Mouse (Mus musculus) layer of hippocampus, adult 18-20 months (tissue): ENCODE measurements around the gene Aaas. TPM values are rescaled to one million over a fixed set of nuclear protein-coding genes. Genes with fewer than 3 reads are reported as not detected.
"Not testable (repeated sequence)": the region's sequence is repeated elsewhere in the genome, so short reads cannot be mapped to it uniquely, and the experiment has no call there.

Experiments
- DNase-seq, 2 experiments: peaks; one replicate each; pipeline ENCODE4 v3.0.0; 2022; ENCODE audit warnings: low spot score in 2 of 2
- total RNA-seq, 2 experiments: library from RNA; stranded (reverse); gene quantifications; 2 replicates each; pipeline ENCODE4 v1.2.3; 2021

The Aaas gene
- total RNA-seq, 2 experiments from 2014 or later: 19.2 to 23.6 TPM

DNA sequence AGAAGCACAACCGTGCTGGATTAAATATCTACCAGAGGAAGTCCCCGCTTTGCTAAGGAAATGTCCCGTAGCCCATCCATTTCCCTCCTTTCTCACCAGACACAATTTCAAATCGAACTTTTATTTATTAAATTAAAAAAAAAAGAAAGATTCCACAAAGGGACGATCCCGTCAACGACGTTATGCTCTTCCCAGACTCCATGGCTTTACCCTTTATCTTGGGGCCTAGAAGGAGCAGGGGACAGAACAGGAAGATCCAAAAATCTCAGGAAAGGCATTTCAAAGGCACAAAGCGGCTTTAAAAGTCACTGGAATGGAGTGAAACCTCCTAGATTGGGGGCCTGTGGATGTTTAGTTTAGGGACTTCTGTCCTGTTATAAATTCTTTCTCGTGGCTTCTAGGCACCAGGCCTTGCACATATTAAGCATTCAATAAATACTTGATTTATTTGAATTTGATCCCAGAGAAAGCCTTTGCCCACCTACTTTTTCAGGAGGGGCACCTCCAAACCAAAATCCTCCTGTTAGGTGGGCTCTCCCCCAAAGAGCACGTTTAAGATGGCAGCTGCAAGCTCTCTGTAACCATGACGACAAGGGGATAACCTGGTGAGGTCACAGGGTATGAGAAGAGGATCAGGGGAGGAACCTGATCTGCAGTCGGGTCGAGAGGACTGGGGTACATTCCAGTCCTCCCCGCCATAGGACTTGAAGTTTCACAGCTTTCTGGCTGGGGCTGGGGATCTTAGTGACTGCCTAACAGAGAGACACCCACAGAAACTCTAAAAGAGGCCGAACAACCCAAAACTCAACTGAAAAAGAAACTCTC lies 6.1 kb upstream of the Aaas start:
- no peak for DNase-seq

DNA sequence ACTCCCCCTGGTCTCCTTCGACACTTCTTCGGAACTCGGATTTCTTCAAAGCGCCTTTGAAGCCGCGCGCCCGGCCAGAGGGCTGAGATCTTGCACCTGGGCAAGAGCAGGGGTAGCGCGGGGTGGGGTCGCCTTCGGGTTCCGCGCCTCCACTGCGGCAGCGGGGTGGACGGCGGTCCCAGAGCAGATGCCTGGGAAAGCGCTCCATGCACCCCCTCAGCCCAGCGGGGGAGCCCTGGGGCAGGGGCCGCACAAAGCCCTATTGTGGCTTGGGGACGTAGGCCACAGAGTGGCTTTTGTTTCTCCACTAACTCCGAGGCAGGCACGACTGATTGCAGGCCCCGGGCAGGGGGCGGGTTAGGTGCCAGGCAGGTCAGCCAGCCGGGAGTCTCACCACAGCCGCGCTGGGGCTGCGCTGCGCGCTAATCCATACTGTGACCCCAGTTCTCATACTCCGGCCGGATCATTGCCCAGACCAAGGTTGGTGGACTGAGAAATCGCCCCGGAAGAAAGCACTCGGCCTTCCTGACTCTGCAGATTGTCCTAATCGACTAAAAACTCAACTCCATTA lies 5.4 kb upstream of the Aaas start:
- DNase-seq: peak; percentile 37 to 60

DNA sequence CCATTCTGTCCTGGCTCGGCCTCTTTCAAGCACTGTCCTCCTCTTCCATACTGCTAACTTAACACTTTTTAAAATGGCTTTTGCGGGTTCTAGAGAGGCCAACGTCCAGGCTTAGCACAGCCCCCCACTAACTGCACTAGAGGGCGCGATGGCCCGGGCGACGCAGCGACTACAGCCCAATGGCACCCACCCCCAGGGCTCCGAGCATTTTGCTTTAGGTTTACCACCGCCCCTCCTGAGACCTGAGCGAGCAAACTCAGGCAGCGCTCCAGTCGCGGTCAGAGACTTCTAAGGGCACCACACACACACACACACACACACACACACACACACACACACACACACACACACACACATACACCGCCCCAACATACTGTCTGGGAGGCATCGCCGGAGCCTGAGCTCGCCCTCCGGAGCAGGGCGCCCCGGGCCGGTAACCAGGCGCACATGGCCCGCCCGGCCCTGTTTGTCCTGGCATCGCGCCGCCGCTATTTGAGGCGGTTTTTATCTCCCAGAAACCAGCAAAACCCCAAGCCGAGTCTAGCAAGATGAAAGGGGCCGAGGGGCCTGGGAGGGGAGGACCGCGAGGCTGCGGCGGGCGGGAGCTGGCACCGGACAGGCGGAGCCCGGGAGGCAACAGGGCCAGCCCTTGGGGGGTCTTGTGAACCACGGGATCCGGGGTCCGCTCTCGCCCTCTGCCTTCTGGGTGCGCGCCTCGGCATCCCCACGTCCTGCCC lies 4.7 kb upstream of the Aaas start:
- DNase-seq: peak in 1 of 2 experiments; percentile 42

DNA sequence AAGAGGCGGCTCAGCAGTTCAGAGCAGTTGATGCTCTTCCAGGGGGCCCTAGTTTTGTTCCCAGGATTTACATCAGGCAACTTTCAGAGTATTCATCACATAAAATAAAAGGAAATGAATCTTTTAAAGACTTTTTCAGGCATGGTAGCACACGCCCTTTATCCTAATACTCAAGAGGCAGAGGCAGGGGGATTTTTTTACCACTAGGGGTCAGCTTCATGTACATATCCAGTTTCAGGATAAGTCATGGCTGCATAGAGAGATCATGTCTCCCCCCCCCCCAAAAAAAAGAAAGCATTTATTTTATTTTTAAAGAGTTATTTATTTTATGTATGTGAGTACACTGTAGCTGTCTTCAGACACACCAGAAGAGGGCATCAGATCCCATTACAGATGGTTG lies 3.4 kb upstream of the Aaas start:
- DNase-seq: no peak

DNA sequence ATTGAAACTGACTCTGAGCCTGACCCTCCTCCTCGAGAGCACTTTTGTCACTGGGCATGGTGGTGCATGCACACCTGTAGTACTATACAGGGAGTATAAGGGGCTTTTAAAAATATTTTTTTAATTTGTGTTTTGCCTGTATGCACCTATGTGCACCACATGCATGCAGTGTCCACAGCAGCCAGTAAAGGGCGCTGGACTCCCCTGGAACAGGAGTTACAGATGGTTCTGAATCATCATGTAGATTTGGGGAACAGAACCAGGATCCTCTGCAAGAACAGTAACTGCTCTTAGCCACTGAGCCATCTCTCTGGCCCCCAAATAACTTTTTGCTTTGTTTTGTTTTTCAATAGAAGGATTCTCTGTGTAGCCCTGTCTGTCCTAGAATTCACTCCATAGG lies 1.6 kb upstream of the Aaas start:
- no peak for DNase-seq

DNA sequence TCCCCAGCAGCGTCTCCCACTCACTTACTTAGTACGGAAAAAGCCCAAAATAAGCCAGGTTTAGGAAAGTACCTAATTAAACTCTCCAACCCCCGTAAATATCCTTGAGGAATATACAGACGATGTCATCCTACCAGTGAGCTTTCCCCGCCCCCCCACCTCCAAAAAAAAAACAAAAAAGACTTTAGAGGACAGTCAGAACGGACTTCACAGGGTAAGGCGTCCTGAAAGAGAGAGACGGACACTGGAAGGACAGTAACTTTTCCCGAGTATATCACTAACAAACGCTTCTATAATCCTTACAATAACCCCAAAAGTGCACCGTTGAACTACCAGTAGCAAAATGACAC lies 346 bp upstream of the Aaas start:
- DNase-seq: no peak

DNA sequence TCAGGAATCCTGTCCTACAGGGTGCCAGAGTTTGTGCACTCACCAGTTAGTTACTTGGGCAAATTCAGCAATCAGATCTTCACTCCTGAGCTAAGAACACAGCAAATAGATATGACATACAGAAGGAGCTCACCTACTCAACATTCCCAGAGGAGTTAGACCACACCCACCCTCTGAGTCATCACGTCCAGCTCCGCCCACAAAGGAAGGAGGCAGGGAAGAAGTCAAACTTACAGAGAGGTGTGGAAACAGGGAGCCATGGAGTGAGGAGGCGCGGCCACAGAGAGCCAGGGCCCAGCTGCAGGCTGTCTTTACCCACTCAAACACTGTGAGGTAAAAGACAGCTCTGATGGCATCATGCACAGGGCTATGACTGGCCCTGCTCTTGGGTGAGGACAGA lies 4.1 kb downstream of the Aaas start:
- no peak for DNase-seq

DNA sequence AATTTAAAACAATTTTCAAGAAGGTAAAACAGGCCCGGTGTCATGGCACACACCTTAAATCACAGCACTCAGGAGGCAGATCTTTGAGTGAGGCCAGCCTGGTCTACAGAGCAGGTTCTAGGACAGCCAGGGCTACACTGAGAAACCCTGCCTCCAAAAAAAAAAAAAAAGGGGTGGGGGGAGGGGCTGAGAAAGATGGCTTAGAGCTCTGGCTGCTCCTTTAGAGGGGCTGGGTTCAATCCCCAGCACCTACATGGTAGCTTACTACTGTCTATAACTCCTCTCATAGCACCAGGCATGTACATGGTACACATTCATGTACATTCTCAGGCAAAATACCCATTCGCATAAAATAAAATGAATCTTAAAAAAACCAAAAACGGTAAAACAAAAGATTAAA lies 6.1 kb downstream of the Aaas start:
- no peak for DNase-seq

DNA sequence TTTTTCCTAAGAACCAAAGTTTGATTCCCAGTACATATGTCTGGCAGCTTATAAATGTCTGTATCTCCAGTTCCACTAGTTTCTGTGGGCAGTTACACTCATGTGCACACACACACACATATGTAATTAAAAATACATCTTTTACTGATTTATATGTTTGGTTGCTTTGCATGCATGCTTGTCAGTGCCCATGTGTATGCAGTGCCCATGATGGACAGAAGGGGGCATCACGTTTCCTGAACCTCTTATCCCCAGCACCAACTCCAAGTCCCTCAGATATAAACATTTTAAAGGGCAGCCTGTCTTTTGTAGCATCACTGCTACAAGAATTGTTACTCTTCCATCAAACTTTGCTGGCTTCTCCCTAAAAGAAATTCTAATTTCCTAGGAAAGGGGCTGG lies 9.0 kb downstream of the Aaas start:
- peak in 1 of 2 experiments; percentile 58 for DNase-seq

DNA sequence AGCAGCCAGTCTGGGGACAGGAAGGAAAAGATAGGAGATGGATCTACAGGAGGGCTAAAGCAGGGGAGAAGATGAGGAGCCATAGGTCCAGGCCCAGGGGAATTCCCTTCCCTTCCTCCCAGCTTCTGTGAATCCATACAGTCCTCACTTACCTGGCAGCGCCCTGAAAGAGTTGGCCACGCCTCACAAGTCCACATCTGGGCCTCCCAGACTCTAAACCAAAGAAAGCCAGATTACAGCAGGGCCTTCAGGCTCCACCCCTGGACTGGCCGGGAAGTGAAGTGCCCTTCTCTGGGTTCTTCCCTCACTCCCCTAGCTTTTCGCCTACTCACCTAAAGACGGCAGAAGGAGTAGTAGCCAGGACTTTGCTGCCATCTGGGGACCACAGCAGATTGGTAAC lies 11.0 kb downstream of the Aaas start:
- DNase-seq: no peak

DNA sequence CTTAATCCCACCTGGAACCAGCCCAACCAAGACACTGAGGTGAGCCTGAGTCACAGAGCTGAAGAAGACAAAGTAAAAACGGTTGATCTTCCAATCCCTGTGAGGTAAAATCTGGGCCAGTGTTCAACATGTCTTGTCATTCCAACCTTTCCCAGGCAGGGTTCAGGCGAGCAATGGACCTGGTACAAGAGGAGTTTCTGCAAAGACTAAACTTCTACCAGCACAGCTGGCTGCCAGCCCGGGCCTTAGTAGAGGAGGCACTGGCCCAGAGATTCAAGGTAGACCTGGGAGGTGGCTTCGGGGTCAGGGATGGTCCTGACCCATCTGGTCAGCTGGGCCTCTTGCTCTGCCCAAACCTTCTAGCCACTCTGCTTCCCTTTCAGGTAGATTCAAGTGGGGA lies 13.6 kb downstream of the Aaas start:
- DNase-seq: no peak

DNA sequence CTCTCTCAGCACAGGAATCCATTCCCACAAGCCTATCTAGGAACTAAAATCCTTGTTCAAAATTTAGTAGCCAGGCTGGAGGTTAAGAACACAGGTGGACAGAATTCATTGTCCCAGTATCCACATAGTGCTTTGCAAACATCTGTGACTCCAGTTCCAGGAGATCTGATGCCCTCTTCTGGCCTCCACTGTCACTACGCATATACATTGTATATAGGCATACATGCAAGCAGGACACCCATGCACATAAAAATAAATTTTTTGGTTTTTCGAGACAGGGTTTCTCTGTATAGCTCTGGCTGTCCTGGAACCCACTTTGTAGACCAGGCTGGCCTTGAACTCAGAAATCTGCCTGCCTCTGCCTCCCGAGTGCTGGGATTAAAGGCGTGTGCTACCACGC lies 14.6 kb downstream of the Aaas start:
- DNase-seq: not testable (repeated sequence)

DNA sequence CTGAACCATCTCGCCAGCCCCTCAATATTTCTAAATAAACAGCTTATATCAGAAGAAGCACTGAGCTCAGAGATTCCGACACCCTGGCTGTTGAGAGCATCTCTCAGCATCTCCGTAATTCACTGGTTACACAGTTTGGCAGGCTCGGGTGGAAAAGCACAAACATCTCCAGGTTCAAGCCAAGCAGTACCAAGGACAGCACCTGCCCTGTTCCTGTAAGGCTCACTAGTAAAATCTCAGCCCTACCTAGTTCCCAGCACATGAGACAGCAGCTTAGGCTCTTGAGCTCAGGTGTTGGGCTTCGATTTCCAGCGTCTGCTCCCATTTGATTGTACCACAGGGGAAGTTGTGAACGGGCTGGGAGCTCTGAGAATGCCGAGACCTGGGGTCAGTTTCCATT lies 15.3 kb downstream of the Aaas start:
- no peak for DNase-seq

DNA sequence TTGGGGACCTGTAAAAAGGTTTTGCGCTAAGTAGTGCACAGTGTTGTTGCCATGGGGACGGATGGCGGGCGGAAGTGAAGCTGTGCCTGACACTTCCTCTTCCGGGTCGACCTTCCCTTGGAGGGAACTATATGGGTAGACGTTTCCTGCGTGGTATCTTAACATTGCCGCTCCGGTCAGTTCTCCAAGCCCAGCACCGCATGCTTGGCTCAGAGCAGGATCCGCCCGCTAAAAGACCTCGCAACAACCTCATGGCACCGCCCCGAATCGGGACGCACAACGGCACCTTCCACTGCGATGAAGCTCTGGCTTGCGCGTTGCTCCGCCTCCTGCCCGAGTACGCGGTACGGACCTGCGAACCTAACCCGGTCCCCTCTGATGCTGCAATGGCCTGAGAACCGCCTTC lies 19.0 kb downstream of the Aaas start, which contains the start of gene Myg1:
Gene Myg1, plus strand, starts transcription at position 100 of the 406 bp plus-strand sequence.
- DNase-seq: peak; percentile 77 to 90

DNA sequence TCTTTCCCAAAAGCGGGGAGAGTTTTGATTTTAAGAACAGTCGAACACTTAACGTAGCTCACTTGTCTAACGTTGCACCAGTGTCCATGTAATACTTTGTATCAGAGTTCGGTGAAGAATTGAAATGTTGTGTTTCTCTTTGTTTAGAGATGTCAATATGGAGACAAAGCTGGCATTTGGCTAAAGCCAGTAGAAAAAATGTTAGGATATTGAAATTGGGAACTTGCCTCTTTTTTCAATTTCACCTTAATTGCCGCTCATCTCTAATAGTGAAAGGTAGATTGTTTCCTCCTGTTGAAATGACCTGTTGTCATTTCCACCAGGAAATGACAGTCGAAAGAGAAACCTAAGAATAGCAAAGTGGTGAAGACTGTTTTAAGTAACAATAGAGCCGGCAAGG lies 23.7 kb downstream of the Aaas start:
- DNase-seq: no peak

DNA sequence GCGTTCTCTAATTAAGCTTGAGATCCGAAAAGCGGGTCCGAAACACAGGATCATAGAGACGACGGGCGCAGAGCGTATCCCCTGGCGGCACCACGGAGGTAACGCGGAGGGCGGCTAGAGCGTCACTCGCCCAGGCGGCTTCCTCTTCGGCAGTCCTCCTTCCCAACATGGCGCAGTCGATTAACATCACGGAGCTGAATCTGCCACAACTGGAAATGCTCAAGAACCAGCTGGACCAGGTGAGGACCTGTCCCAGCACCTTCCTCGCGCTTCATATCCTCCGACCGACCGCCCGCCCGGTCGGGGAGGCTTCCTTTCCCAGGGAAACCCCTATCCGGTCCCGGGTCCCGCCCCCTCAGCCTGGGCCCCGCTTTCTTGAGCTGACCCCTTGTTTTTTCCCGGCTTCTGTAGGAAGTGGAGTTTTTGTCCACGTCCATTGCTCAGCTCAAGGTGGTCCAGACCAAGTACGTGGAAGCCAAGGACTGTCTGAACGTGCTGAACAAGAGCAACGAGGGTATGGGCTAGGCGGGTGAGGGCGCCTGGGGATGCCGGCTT lies 24.5 kb downstream of the Aaas start, which contains the start of gene Pfdn5:
Gene Pfdn5, plus strand, starts transcription at position 95 of the 555 bp plus-strand sequence.
- peak; percentile 81 to 93 for DNase-seq

DNA sequence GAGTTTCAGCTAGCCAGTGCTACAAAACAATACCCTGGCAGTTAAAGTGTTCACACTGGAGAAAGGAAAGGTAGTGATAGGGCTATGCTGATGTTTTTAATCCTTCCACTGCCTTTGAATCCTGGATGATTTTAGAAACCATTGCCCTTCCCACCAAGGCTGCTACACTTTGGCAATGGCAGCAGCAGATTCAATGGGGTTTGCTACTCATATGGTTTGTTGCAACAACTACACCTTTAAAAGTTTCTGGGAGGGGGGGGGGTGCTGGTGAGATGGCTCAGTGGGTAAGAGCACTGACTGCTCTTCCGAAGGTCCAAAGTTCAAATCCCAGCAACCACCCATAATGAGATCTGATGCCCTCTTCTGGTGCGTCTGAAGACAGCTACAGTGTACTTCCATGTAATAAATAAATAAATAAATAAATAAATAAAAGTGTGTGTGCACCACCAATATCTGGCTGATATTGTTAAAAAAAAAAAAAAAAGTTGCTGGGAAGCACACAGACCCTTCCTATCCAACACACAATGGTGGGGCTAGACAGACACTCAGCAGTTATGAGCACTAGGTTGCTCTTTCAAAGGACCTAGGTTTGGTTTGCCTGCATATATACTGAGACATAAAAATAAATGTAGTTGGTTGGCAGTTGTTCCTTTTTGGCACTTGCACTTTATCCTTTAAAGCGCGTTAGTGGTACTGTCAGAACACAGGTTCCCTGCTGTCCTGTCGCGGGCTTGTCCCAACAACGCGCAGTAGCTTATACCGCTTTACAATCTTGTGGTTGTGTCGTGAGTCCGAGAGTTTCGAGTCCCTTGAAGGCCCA lies 25.7 kb downstream of the Aaas start:
- no peak for DNase-seq

DNA sequence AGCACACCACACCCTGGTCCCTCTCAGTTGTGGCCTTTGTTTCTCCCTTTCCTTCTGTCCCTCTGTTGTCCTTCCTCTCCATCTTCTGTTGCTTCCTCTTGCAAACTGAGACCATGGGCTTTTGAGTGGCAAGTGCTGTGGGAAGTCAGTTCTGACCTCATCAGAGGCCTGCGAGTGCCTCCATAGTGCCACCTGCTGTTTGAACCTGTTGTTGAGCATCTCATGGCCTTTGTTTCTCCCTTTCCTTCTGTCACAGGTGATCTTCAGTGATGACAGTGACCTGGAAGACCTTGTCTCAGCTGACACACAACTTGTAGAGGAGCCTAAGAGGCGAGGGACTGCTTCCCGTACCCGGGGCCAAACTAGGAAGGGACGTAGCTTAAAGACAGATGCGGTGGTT lies 34.3 kb downstream of the Aaas start:
- DNase-seq: peak in 1 of 2 experiments; percentile 77

DNA sequence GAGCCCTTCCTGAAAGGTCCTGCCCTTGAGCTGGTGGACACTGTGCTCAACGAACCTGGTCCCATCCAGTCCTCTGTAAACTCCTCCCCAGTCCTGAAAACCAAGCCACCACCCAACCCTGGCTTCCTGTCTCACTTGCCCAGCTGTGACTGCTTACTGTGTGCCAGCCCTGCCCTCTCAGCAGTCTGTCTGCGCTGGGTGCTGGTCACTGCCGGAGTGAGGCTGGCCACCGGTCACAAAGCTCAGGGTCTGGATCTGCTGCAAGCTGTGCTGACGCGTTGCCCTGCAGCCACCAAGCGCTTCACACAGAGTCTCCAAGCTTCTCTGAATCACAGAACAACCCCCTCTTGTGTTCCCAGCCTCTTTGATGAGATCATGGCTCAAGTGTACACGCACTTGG lies 35.3 kb downstream of the Aaas start:
- DNase-seq: no peak

DNA sequence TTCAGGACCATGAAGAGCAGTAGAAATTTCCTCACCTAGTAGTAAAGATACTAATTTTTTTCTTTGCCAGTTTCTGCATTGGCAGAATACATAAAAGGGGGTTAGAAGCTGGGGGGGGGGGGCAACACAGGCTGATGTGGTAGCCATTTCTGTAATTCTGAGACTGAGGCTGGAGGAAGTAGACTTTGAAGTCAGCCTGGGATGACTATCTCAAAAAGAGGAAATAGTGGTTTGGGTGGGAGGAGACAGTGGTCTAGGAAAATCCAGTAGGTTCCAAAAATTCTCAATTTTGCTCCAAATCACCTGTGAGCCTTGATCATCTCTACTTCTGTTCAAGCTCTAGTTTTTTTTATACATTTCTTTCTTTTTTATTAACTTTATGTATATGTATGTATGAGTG lies 39.1 kb downstream of the Aaas start:
- no peak for DNase-seq
